Mouse (Mus musculus) adipose tissue, adult 10 weeks (tissue): ENCODE results near the gene Stk38. TPM values are rescaled to one million over a fixed set of nuclear protein-coding genes. Genes with fewer than 3 reads are reported as not detected.

Experiments used
- polyA plus RNA-seq: library from polyadenylated mRNA; stranded (reverse); fragments of 350-450 nt; fragmentation: Illumina TruSeq; extraction: RNeasy Lipid Tissue Mini Kit (QIAGEN cat#74804); gene quantifications from one replicate; pipeline ENCODE4 v1.2.3, GENCODE M21; 2014; ENCODE audit warnings: low read depth, low replicate concordance

Gene Stk38
- polyA plus RNA-seq = 70.6 TPM

GRCm38 (mm10) chr17:29007641-29008325 is at the start of gene Stk38:
Gene Stk38 (minus strand): TSS chr17:29007995.

GRCm38 (mm10) chr17:29032274-29033069 is 24.7 kb upstream of the Stk38 start, which contains the start of gene Srsf3:
Gene Srsf3 (plus strand): TSS chr17:29032628.

DNA sequence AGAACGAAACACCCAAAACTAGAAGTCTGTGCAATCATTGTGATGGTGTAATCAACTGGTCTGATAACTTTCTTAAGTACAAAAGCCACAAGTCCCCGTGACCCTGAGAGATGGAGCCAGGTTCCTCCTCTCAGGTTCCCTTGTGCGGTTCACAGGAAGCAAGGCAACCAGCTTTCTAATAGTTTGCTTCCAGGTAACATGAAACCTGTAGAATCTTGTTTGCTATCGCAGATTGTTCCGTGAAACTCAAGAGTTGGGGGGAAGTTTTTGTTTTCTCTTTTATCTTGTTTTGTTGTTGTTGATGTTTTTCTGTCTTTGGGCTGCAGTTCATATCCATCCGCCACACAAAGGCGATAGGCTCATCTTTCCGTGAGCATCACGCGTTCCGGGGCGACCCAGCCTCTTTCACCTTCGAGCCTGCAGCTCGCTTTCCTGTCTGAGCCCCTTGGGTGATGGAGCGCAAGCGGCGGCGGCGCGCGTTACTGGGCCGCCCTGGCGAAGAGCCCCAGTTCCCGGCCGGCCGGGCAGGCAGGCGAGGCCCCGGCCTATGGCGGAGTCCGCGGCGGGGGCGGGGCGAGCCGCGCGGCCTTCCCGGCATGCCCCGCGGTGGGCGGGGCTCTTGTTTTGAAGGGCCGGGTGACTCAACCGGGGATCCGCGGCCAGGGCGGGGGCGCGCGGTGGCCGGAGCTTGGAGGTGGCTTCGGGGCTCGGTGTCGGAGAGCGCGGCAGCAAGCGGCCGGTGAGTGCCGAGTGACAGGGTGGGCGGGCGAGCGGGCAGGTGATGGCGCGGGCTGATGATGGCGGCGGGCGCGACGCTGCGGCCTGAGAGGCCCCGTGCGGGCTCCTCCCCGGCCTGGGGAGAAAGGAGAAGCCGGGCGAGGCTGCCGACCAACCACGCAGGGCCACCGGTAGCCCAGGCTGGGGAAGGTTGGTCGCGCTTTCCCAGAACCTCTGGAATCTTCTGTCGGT is 55.7 kb downstream of the Stk38 start, which contains the start of gene Kctd20:
Gene Kctd20, plus strand, starts transcription at position 120 of the 969 bp plus-strand sequence.

DNA sequence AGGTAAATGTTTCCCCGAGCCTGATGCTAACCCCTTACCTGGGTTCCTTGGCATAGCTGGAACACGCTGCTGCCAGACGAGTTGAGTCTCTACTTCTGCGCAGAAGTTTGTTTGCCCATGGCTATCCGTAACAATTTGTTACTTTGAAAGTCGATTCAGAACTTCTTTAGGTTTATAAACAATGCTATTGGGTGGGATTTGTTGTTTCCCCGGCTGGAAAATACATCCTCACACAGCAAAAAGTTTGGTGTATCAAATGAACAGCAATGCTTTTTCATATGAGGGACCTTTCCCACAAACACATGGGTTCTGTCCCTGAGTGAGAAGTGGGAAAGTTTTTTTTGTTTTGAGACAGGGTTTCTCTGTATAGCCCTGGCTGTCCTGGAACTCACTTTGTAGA is 64.1 kb downstream of the Stk38 start, which contains the start of gene Pxt1:
Gene Pxt1, minus strand, starts transcription at position 101 of the 400 bp plus-strand sequence.

Other genes with a start within 250 kb of the Stk38 start
- 31.0 TPM for gene Mapk13, start 238.7 kb downstream of the Stk38 start, polyA plus RNA-seq
- 33.7 TPM for gene Brpf3, start 206.9 kb downstream of the Stk38 start, polyA plus RNA-seq
- 1.5 TPM for gene Pnpla1, start 149.6 kb downstream of the Stk38 start, polyA plus RNA-seq
- 0.42 TPM for gene 4930539E08Rik, start 92.7 kb downstream of the Stk38 start, polyA plus RNA-seq
- gene Pxt1, start 64.2 kb downstream of the Stk38 start, polyA plus RNA-seq = 2.5 TPM
- 37.2 TPM for gene Kctd20, start 56.0 kb downstream of the Stk38 start, polyA plus RNA-seq
- 133 TPM for gene Srsf3, start 24.6 kb upstream of the Stk38 start, polyA plus RNA-seq
- gene Cdkn1a, start 83.0 kb upstream of the Stk38 start, polyA plus RNA-seq = 42.9 TPM
- 10.0 TPM for gene Rab44, start 106.2 kb upstream of the Stk38 start, polyA plus RNA-seq
- gene Cpne5, start 230.2 kb upstream of the Stk38 start, polyA plus RNA-seq = 35.5 TPM